Mouse (Mus musculus) mouse trophoblast stem cell (cell line): ENCODE data around the gene Rab14.

ENCODE experiments used
- in situ Hi-C, 2 experiments: fragments of 300-500 bp; cut with MseI, MboI; formaldehyde crosslinking; loops; 2 replicates in 1 of 2; 3 replicates in 1 of 2; pipeline ENCODE4 v1.15.1; 2025

The Rab14 gene

GRCm38 (mm10) chr2:35199971-35200897 lies 686 bp downstream of the Rab14 start:
- in situ Hi-C loops: no loop called here

- in situ Hi-C loops: no loop called here
These were observed 1.4 kb downstream of the Rab14 start for GRCm38 (mm10) chr2:35199541-35199940.

DNA sequence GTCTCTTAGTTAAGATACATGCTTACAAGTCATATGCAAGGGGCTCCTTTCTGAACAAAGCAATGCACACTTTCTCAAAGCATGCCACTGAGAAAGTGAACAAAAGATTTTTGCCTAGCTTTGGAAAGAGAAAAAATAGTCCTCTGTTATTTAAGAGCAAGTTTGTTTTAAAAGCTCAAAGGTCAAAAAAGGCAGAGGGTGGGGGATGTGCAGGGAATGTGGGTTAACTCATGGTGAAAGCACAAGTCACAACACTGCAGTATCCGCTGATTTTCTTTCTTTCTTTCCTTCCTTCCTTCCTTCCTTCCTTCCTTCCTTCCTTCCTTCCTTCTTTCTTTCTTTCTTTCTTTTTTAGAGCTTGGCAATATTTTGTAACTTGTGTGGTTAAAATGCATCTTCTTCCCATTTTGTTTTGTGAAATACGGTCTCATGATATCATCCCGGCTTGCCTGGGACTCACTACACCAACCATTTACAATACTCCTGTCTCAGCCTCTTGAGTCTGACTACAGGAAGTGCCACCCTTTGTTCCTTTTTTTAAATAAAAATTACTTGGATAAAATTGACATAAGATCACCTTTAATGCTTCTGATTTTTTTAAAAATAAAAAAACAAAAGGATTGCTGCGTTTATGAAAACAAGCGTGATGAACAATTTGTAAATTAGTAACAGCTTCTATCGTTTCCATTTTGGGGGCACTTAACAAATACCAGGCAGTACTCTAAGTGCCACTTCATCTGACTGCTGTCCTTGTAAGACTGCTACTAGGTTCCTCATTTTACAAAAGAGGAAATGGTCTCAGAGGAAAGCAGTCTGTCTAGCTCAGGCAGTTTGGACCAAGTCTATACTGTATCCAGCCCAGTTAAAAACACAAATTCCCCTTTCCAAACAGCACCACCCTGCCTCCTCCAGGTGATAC lies 5.0 kb downstream of the Rab14 start:
- in situ Hi-C loops: no loop called here

DNA sequence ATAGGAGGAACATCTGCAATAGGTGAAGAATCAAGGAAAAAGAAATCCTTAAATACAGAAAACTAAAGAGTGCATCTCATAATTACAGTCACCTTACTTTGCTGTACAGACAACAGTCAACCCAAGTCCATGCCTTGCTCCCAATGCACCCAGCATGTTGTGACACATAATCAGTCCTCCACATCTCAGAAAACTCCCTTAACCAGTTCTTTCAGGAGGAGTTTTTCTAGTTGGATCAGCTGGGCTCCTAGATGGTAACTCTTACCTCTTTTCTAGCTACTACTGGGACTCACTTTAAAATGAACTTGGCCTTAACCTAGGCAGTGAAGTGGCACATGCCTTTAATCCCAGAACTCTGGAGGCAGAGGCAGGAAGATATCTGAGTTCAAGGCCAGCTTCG lies 6.9 kb downstream of the Rab14 start:
- in situ Hi-C loops: no loop called here

- in situ Hi-C loops: no loop called here
These were observed 12.0 kb downstream of the Rab14 start for GRCm38 (mm10) chr2:35188929-35189328.

- in situ Hi-C loops: no loop called here
These were observed 17.7 kb downstream of the Rab14 start for GRCm38 (mm10) chr2:35183115-35183673.

GRCm38 (mm10) chr2:35178153-35178552 lies 22.8 kb downstream of the Rab14 start:
- in situ Hi-C loops: no loop called here

- in situ Hi-C loops: no loop called here
These were observed 25.4 kb downstream of the Rab14 start for GRCm38 (mm10) chr2:35175281-35176065.

- in situ Hi-C loops: no loop called here
These were observed 26.8 kb downstream of the Rab14 start for GRCm38 (mm10) chr2:35174100-35174499.

DNA sequence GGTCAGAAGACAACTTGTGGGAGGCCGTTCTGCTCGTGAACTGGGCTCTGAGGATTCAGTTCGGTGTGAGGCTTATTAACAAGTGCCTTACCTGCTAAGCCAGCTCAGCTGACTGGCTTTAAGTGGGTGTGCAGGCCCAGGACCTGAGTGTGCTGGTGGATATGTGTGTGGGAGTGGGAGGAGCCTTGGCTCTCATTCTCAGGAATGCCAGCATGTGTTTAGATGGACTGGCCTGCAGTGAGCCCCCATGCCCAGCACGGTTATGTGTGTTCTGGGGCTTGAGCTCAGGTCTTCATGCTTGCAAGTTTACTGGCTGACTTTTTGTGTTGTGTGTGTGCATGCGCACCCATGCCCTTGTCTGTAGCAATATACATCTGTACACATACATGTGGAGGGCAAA lies 27.3 kb downstream of the Rab14 start:
- in situ Hi-C loops: no loop called here

DNA sequence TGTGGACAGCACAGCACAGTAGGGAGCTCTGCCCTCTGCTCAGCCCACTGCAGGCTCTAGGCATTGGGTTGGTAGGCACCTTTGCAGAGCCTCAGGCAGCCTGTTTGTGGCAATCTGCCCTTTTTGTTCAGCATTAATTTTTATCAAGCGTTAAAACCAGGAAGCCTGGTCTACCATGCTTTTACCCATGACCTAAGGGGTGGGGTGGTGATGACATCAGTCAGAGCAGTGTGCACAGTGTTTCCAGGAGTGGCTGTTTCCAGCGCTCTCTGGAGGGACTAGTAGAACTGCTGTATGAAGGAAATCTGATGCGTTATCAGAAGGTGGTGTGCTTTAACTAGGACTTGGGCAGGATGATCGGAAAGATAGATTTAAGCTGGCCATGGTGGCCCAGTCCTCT lies 28.7 kb downstream of the Rab14 start:
- in situ Hi-C loops: no loop called here

GRCm38 (mm10) chr2:35171341-35171861 lies 29.5 kb downstream of the Rab14 start:
- in situ Hi-C loops: no loop called here

DNA sequence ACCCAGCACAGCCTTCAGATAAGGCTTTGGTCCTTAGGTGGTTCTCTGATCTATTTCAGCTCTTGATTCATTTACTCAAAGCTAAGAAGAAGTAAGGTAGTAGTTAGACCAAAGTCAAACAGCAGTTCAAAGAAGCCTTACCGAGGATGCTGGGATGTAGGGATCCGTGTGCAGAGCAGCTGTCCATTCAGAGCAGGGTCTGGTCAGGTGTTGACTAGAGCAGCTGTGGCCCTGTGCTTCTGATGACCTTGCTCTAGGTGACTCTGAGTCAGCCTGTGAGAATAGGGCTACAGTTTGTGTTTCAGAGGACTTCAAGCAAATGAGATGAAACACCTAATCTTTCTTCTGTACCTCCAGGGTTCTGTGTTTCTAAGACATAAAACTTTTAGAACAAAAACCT lies 31.5 kb downstream of the Rab14 start:
- in situ Hi-C loops: no loop called here

- in situ Hi-C loops: no loop called here
These were observed 34.1 kb downstream of the Rab14 start for GRCm38 (mm10) chr2:35166816-35167215.

GRCm38 (mm10) chr2:35165416-35165815 lies 35.5 kb downstream of the Rab14 start:
- in situ Hi-C loops: no loop called here

GRCm38 (mm10) chr2:35163396-35163795 lies 37.5 kb downstream of the Rab14 start:
- in situ Hi-C loops: no loop called here

DNA sequence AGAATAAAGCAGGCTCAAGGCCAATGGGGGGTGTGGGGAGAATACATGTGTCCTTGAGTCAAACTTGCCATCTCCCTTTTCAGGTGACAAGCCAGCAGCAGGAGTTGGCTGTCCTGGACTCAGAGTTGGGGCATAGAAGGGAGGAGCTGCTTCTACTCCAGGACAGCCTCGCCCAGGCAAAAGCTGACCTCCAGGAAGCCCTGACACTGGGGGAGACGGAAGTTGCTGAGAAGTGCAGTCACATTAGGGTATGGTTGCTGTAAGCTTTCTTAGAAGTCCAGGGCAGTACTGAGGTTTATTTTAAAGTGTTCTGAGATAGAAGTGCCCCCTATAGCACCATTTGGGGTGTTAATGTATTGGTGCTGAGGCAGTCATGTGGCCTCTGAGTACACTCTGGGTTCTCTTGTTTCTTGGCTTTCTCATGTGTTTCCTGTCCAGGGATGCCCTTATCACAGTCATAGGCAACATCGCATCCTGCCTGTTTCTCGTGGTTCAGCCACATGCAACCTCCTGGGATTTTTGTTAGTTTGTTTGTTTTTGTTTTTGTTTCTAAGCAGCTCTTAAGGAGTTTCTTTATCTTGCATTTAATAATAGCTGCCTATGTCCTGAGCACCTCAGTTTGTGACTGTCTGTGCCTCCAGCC lies 39.0 kb downstream of the Rab14 start:
- in situ Hi-C loops: no loop called here

DNA sequence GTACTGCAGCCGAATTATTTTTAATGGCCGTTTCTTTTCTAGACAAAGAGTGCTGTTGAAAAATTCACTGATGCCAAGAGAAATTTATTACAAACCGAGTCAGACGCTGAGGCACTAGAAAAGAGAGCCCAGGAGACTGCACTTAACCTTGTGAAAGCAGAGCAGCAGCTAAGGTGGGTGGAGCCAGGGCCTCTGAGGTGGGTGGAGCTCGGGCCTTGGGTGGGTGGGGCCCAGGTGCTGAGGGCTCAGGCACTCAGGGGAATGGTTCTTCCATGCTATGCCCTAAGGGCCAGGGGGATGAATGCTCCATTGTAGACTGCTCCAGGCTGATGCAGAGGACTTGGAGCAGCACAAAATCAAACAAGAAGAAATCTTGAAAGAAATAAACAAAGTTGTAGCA lies 40.7 kb downstream of the Rab14 start:
- in situ Hi-C loops: no loop called here

- in situ Hi-C loops: no loop called here
These were observed 42.6 kb downstream of the Rab14 start for GRCm38 (mm10) chr2:35158358-35158757.

GRCm38 (mm10) chr2:35157836-35158235 lies 43.1 kb downstream of the Rab14 start:
- in situ Hi-C loops: no loop called here

DNA sequence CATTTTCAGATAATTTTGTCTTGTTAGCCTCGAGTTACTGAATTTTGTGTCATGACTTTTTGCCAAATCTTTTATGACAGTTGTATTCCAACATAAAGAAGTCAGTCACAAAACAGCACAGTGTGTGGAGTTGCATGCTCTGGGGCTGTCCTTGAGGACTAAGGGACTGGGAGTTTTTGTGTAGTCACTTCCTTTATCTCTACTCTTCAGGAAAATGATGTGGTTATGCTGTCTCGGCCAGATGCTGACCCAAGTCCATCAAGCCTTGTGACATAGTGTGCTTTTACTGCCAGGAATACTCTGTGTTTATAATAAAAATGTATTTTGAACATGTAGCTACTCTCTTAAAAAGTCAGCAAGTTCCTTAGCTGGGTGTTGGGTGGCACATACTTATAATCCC lies 43.9 kb downstream of the Rab14 start:
- in situ Hi-C loops: no loop called here
